Mouse (Mus musculus): ENCODE data around the gene Rap1a. TPM values are rescaled to one million over a fixed set of nuclear protein-coding genes. Genes with fewer than 3 reads are reported as not detected.

Gene Rap1a
- total and polyA plus RNA-seq, 2 experiments from 2014 or later: 17.8 to 91.0 TPM

DNA sequence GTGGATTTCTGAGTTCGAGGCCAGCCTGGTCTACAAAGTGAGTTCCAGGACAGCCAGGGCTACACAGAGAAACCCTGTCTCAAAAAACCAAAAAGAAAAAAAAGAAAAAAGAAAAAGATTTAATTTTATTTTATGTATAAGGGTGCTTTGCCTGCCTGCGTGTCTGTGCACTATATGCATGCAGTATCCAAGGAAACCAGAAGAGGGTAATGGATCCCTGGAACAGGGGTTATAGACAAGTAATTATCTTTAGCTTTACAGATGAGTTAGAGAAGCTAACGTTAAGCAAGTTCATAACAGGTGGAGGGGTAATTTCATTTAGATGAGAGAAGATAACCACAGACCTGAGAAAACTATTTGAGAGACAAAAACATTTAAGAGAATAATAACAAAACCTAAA, 47.0 kb downstream of the Rap1a start:
- WGBS: 82% methylated on average over 3 of the region's 3 CpGs
- H3K27ac ChIP-seq (ENCODE audit: low read depth): no peak overlapping the region
- H3K36me3 ChIP-seq (replicated peaks; ENCODE audit: control insufficient read depth, insufficient read depth, low read length): no peaks in the 10 kb centered on the region
- no peak for ATAC-seq (ENCODE audit: insufficient read depth, low read depth)
- H3K9ac ChIP-seq (replicated peaks; ENCODE audit: low read depth, low read length): no peak overlapping the region
- TF ChIP-seq EP300 (IDR thresholded peaks at IDR 0.05; ENCODE audit: low read depth): no peak
- no peak for TF ChIP-seq CTCF (IDR thresholded peaks at IDR 0.05; ENCODE audit: low read depth)
- H3K4me1 ChIP-seq (ENCODE audit: control insufficient read depth, insufficient read depth): peaks cover 30% of the 10 kb centered on the region
- no peak overlapping the region for H3K4me2 ChIP-seq (ENCODE audit: low read depth, low read length)
- no peak for DNase-seq (ENCODE audit: low spot score)
- no peaks in the 10 kb centered on the region for H3K9me3 ChIP-seq (replicated peaks; ENCODE audit: control insufficient read depth, low read length)
- H3K4me3 ChIP-seq (ENCODE audit: low read depth, low read length): no peak overlapping the region
- no peaks in the 10 kb centered on the region for H3K27me3 ChIP-seq (ENCODE audit: control insufficient read depth, insufficient read depth, low read length)

DNA sequence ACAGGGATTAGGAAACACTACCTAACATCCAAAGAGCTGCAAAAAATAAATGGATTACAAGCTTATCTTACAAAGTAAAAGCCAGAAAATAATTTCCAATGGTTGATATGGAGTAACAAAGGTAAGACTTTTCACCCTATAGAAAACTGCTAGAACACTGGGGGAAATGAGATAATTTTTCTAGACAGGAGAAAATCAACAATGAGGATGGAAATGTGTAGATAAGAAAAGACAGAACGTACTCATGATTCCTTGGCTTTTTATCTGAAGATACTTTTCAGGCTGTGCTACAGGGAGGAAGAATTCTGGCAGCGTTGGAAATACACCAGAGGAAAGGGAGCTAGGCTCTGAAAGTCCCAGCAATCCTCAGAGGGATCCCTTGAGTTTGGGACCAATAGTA, 50.3 kb downstream of the Rap1a start:
- Histone ChIP-seq H3K27me3 (ENCODE audit: control insufficient read depth, insufficient read depth, low read length) (no peaks in the 10 kb centered on the region), H3K4me1 (ENCODE audit: control insufficient read depth, insufficient read depth) (peaks cover 7% of the 10 kb centered on the region; the same call in 1 of the 2 replicates), H3K36me3 (replicated peaks; ENCODE audit: control insufficient read depth, insufficient read depth, low read length) (no peaks in the 10 kb centered on the region; the same call in 1 of the 2 replicates), H3K27ac (ENCODE audit: low read depth) (no peak overlapping the region), H3K9me3 (replicated peaks; ENCODE audit: control insufficient read depth, low read length) (no peaks in the 10 kb centered on the region), H3K4me3 (ENCODE audit: low read depth, low read length) (no peak overlapping the region), H3K9ac (replicated peaks; ENCODE audit: low read depth, low read length) (no peak overlapping the region), H3K4me2 (ENCODE audit: low read depth, low read length) (no peak overlapping the region)
- WGBS: 64% methylated on average over 2 of the region's 2 CpGs
- DNase-seq (ENCODE audit: low spot score) (no peak), ATAC-seq (ENCODE audit: insufficient read depth, low read depth) (no peak)
- TF ChIP-seq CTCF (IDR thresholded peaks at IDR 0.05; ENCODE audit: low read depth) (no peak), EP300 (IDR thresholded peaks at IDR 0.05; ENCODE audit: low read depth) (no peak)

- Histone ChIP-seq H3K9ac (replicated peaks; ENCODE audit: low read depth, low read length) (no peak overlapping the region), H3K27me3 (ENCODE audit: control insufficient read depth, insufficient read depth, low read length) (no peaks in the 10 kb centered on the region), H3K36me3 (replicated peaks; ENCODE audit: control insufficient read depth, insufficient read depth, low read length) (no peaks in the 10 kb centered on the region; the same call in 1 of the 2 replicates), H3K4me3 (ENCODE audit: low read depth, low read length) (no peak overlapping the region), H3K27ac (ENCODE audit: low read depth) (no peak overlapping the region), H3K4me1 (ENCODE audit: control insufficient read depth, insufficient read depth) (no peaks in the 10 kb centered on the region), H3K4me2 (ENCODE audit: low read depth, low read length) (no peak overlapping the region), H3K9me3 (replicated peaks; ENCODE audit: control insufficient read depth, low read length) (no peaks in the 10 kb centered on the region)
- 66% methylated on average over 2 of the region's 2 CpGs for WGBS
- ATAC-seq (ENCODE audit: insufficient read depth, low read depth) (no peak), DNase-seq (ENCODE audit: low spot score) (no peak)
- no peak for TF ChIP-seq CTCF (IDR thresholded peaks at IDR 0.05; ENCODE audit: low read depth)
- TF ChIP-seq EP300 (IDR thresholded peaks at IDR 0.05; ENCODE audit: low read depth): no peak
Observed at GRCm38 (mm10) chr3:105746542-105746941, 54.6 kb downstream of the Rap1a start.

DNA sequence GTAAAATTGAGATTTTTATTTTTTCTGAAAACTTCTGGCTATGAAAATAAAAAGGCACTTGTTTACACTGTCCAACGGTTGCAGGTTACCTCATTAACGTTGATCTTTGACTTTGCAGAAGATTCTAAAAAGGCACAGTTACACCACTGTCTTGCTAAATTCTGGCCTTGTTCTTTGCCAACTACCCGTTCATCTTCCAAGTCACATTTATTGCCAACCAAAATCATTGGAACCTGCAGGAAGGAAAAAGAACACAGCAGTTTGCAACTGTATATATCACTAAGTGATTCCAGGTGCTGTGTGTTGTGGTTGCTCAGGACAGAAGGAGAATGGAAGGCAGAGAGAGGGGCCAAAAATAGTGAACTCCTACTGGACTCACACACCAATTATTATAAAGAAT, 63.5 kb downstream of the Rap1a start:
- no peak for DNase-seq (ENCODE audit: low spot score)
- Histone ChIP-seq H3K9me3 (replicated peaks; ENCODE audit: control insufficient read depth, low read length) (no peaks in the 10 kb centered on the region), H3K4me3 (ENCODE audit: low read depth, low read length) (no peak overlapping the region), H3K27ac (ENCODE audit: low read depth) (no peak overlapping the region), H3K4me2 (ENCODE audit: low read depth, low read length) (no peak overlapping the region), H3K27me3 (ENCODE audit: control insufficient read depth, insufficient read depth, low read length) (no peaks in the 10 kb centered on the region), H3K36me3 (replicated peaks; ENCODE audit: control insufficient read depth, insufficient read depth, low read length) (peaks cover 30% of the 10 kb centered on the region), H3K4me1 (ENCODE audit: control insufficient read depth, insufficient read depth) (no peaks in the 10 kb centered on the region), H3K9ac (replicated peaks; ENCODE audit: low read depth, low read length) (no peak overlapping the region)
- 87% methylated on average over 3 of the region's 3 CpGs for WGBS
- TF ChIP-seq CTCF (IDR thresholded peaks at IDR 0.05; ENCODE audit: low read depth): no peak
- TF ChIP-seq EP300 (IDR thresholded peaks at IDR 0.05; ENCODE audit: low read depth): no peak
- no peak for ATAC-seq (ENCODE audit: insufficient read depth, low read depth)

- Histone ChIP-seq H3K4me1 (ENCODE audit: control insufficient read depth, insufficient read depth) (no peaks in the 10 kb centered on the region), H3K9me3 (replicated peaks; ENCODE audit: control insufficient read depth, low read length) (no peaks in the 10 kb centered on the region), H3K27ac (ENCODE audit: low read depth) (no peak overlapping the region), H3K4me3 (ENCODE audit: low read depth, low read length) (no peak overlapping the region), H3K36me3 (replicated peaks; ENCODE audit: control insufficient read depth, insufficient read depth, low read length) (peaks cover 34% of the 10 kb centered on the region), H3K27me3 (ENCODE audit: control insufficient read depth, insufficient read depth, low read length) (no peaks in the 10 kb centered on the region), H3K9ac (replicated peaks; ENCODE audit: low read depth, low read length) (no peak overlapping the region), H3K4me2 (ENCODE audit: low read depth, low read length) (no peak overlapping the region)
- no peak for TF ChIP-seq EP300 (IDR thresholded peaks at IDR 0.05; ENCODE audit: low read depth)
- ATAC-seq (ENCODE audit: insufficient read depth, low read depth): no peak
- WGBS: 86% methylated on average over 7 of the region's 7 CpGs
- no peak for DNase-seq (ENCODE audit: low spot score)
Observed at GRCm38 (mm10) chr3:105737070-105737469, 64.1 kb downstream of the Rap1a start.

DNA sequence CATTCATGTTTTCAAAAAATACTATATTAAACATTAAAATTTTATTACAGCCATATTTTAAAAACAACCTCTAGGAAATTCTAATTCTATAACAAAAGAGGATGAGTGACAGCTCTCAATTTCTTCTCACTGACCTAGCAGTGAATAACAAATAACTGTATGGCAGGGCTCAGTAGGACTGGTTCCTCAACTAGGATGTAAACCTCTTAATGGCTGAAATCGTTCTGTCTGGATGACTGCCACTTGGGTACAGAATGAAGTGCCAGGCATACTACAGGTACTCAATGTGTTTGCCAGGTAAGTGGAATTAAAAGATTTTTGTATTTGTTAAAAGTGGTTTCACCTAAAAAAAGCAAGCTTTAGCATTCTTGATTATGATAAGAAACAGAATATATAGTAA, 65.0 kb downstream of the Rap1a start:
- DNase-seq (ENCODE audit: low spot score) (no peak), ATAC-seq (ENCODE audit: insufficient read depth, low read depth) (no peak)
- H3K4me1 ChIP-seq (ENCODE audit: control insufficient read depth, insufficient read depth): no peaks in the 10 kb centered on the region
- H3K4me2 ChIP-seq (ENCODE audit: low read depth, low read length): no peak overlapping the region
- H3K4me3 ChIP-seq (ENCODE audit: low read depth, low read length): no peak overlapping the region
- H3K36me3 ChIP-seq (replicated peaks; ENCODE audit: control insufficient read depth, insufficient read depth, low read length): peaks cover 41% of the 10 kb centered on the region
- H3K27me3 ChIP-seq (ENCODE audit: control insufficient read depth, insufficient read depth, low read length): no peaks in the 10 kb centered on the region
- H3K9me3 ChIP-seq (replicated peaks; ENCODE audit: control insufficient read depth, low read length): no peaks in the 10 kb centered on the region
- no peak overlapping the region for H3K9ac ChIP-seq (replicated peaks; ENCODE audit: low read depth, low read length)
- no peak overlapping the region for H3K27ac ChIP-seq (ENCODE audit: low read depth)
- TF ChIP-seq CTCF (IDR thresholded peaks at IDR 0.05; ENCODE audit: low read depth) (no peak), EP300 (IDR thresholded peaks at IDR 0.05; ENCODE audit: low read depth) (no peak)
- 79% methylated on average over 1 of the region's 1 CpGs for WGBS

All from heart, postnatal 0 days (tissue).